Mouse (Mus musculus): ENCODE measurements around the gene Gad1. TPM values are rescaled to one million over a fixed set of nuclear protein-coding genes. Genes with fewer than 3 reads are reported as not detected.

Gene Gad1
- polyA plus RNA-seq, 1 experiment, result 7.2 TPM

- TF ChIP-seq POLR2A (IDR thresholded peaks at IDR 0.05; ENCODE audit: insufficient read depth, low read length), result no peak
- TF ChIP-seq EP300 (IDR thresholded peaks at IDR 0.05; ENCODE audit: insufficient read depth, low read depth, low read length), result no peak
- TF ChIP-seq CTCF (IDR thresholded peaks at IDR 0.05; ENCODE audit: low read depth, low read length), result no peak
- H3K4me3 ChIP-seq (ENCODE audit: low read depth, low read length), result no peak overlapping the region
- H3K27me3 ChIP-seq (ENCODE audit: control insufficient read depth, insufficient read depth, low read length, poor library complexity, severe bottlenecking), result no peaks in the 10 kb centered on the region
- H3K9me3 ChIP-seq (replicated peaks; ENCODE audit: control insufficient read depth, insufficient read depth, low read length, poor library complexity, severe bottlenecking), result 0 out of 2 replicates have a peak, but pooled peaks cover 2% of the 10 kb centered on the region
- no peaks in the 10 kb centered on the region for H3K36me3 ChIP-seq (ENCODE audit: control insufficient read depth, insufficient read depth, low read length, poor library complexity, severe bottlenecking)
- H3K27ac ChIP-seq (ENCODE audit: insufficient read depth, low read length), result no peak overlapping the region
- peaks cover 2% of the 10 kb centered on the region for H3K4me1 ChIP-seq (ENCODE audit: control insufficient read depth, insufficient read depth, low read length)
- no peak overlapping the region for H3K9ac ChIP-seq (ENCODE audit: low read depth, poor library complexity, severe bottlenecking)
Observed at GRCm38 (mm10) chr2:70625761-70626160, 72.9 kb downstream of the Gad1 start.

GRCm38 (mm10) chr2:70628397-70628796, 75.5 kb downstream of the Gad1 start:
- H3K9ac ChIP-seq (ENCODE audit: low read depth, poor library complexity, severe bottlenecking), result no peak overlapping the region
- H3K27me3 ChIP-seq (ENCODE audit: control insufficient read depth, insufficient read depth, low read length, poor library complexity, severe bottlenecking), result no peaks in the 10 kb centered on the region
- 0 out of 2 replicates have a peak, but pooled peaks cover 2% of the 10 kb centered on the region for H3K9me3 ChIP-seq (replicated peaks; ENCODE audit: control insufficient read depth, insufficient read depth, low read length, poor library complexity, severe bottlenecking)
- H3K4me1 ChIP-seq (ENCODE audit: control insufficient read depth, insufficient read depth, low read length), result peaks cover 5% of the 10 kb centered on the region
- H3K4me3 ChIP-seq (ENCODE audit: low read depth, low read length), result no peak overlapping the region
- no peak overlapping the region for H3K27ac ChIP-seq (ENCODE audit: insufficient read depth, low read length)
- H3K36me3 ChIP-seq (ENCODE audit: control insufficient read depth, insufficient read depth, low read length, poor library complexity, severe bottlenecking), result no peaks in the 10 kb centered on the region
- TF ChIP-seq CTCF (IDR thresholded peaks at IDR 0.05; ENCODE audit: low read depth, low read length) (no peak), POLR2A (IDR thresholded peaks at IDR 0.05; ENCODE audit: insufficient read depth, low read length) (no peak), EP300 (IDR thresholded peaks at IDR 0.05; ENCODE audit: insufficient read depth, low read depth, low read length) (no peak)

- peak overlapping the region; percentile 51 for H3K4me3 ChIP-seq (ENCODE audit: low read depth, low read length)
- H3K36me3 ChIP-seq (ENCODE audit: control insufficient read depth, insufficient read depth, low read length, poor library complexity, severe bottlenecking), result no peaks in the 10 kb centered on the region
- H3K4me1 ChIP-seq (ENCODE audit: control insufficient read depth, insufficient read depth, low read length), result peaks cover 5% of the 10 kb centered on the region
- H3K9me3 ChIP-seq (replicated peaks; ENCODE audit: control insufficient read depth, insufficient read depth, low read length, poor library complexity, severe bottlenecking), result 0 out of 2 replicates have a peak, but pooled peaks cover 2% of the 10 kb centered on the region
- H3K27me3 ChIP-seq (ENCODE audit: control insufficient read depth, insufficient read depth, low read length, poor library complexity, severe bottlenecking), result no peaks in the 10 kb centered on the region
- no peak overlapping the region for H3K27ac ChIP-seq (ENCODE audit: insufficient read depth, low read length)
- TF ChIP-seq POLR2A (IDR thresholded peaks at IDR 0.05; ENCODE audit: insufficient read depth, low read length) (no peak), CTCF (IDR thresholded peaks at IDR 0.05; ENCODE audit: low read depth, low read length) (no peak), EP300 (IDR thresholded peaks at IDR 0.05; ENCODE audit: insufficient read depth, low read depth, low read length) (no peak)
- 0 out of 2 replicates have a peak overlapping the region, but pooled peaks have one; percentile 32 for H3K9ac ChIP-seq (ENCODE audit: low read depth, poor library complexity, severe bottlenecking)
Observed at GRCm38 (mm10) chr2:70629339-70629761, 76.5 kb downstream of the Gad1 start.

- Histone ChIP-seq H3K27me3 (ENCODE audit: control insufficient read depth, insufficient read depth, low read length, poor library complexity, severe bottlenecking) (no peaks in the 10 kb centered on the region), H3K4me1 (ENCODE audit: control insufficient read depth, insufficient read depth, low read length) (peaks cover 5% of the 10 kb centered on the region), H3K36me3 (ENCODE audit: control insufficient read depth, insufficient read depth, low read length, poor library complexity, severe bottlenecking) (no peaks in the 10 kb centered on the region), H3K27ac (ENCODE audit: insufficient read depth, low read length) (no peak overlapping the region), H3K9ac (ENCODE audit: low read depth, poor library complexity, severe bottlenecking) (no peak overlapping the region), H3K4me3 (ENCODE audit: low read depth, low read length) (no peak overlapping the region), H3K9me3 (replicated peaks; ENCODE audit: control insufficient read depth, insufficient read depth, low read length, poor library complexity, severe bottlenecking) (0 out of 2 replicates have a peak, but pooled peaks cover 2% of the 10 kb centered on the region)
- TF ChIP-seq EP300 (IDR thresholded peaks at IDR 0.05; ENCODE audit: insufficient read depth, low read depth, low read length) (no peak), POLR2A (IDR thresholded peaks at IDR 0.05; ENCODE audit: insufficient read depth, low read length) (no peak), CTCF (IDR thresholded peaks at IDR 0.05; ENCODE audit: low read depth, low read length) (no peak)
Observed at GRCm38 (mm10) chr2:70629921-70630320, 77.0 kb downstream of the Gad1 start.

GRCm38 (mm10) chr2:70631321-70631720, 78.4 kb downstream of the Gad1 start:
- Histone ChIP-seq H3K9ac (ENCODE audit: low read depth, poor library complexity, severe bottlenecking) (no peak overlapping the region), H3K4me3 (ENCODE audit: low read depth, low read length) (no peak overlapping the region), H3K9me3 (replicated peaks; ENCODE audit: control insufficient read depth, insufficient read depth, low read length, poor library complexity, severe bottlenecking) (0 out of 2 replicates have a peak, but pooled peaks cover 2% of the 10 kb centered on the region), H3K27me3 (ENCODE audit: control insufficient read depth, insufficient read depth, low read length, poor library complexity, severe bottlenecking) (no peaks in the 10 kb centered on the region), H3K4me1 (ENCODE audit: control insufficient read depth, insufficient read depth, low read length) (peaks cover 5% of the 10 kb centered on the region), H3K27ac (ENCODE audit: insufficient read depth, low read length) (no peak overlapping the region), H3K36me3 (ENCODE audit: control insufficient read depth, insufficient read depth, low read length, poor library complexity, severe bottlenecking) (no peaks in the 10 kb centered on the region)
- TF ChIP-seq EP300 (IDR thresholded peaks at IDR 0.05; ENCODE audit: insufficient read depth, low read depth, low read length) (no peak), CTCF (IDR thresholded peaks at IDR 0.05; ENCODE audit: low read depth, low read length) (no peak), POLR2A (IDR thresholded peaks at IDR 0.05; ENCODE audit: insufficient read depth, low read length) (no peak)

- Histone ChIP-seq H3K9ac (ENCODE audit: low read depth, poor library complexity, severe bottlenecking) (no peak overlapping the region), H3K4me3 (ENCODE audit: low read depth, low read length) (no peak overlapping the region), H3K9me3 (replicated peaks; ENCODE audit: control insufficient read depth, insufficient read depth, low read length, poor library complexity, severe bottlenecking) (0 out of 2 replicates have a peak, but pooled peaks cover 2% of the 10 kb centered on the region), H3K4me1 (ENCODE audit: control insufficient read depth, insufficient read depth, low read length) (peaks cover 5% of the 10 kb centered on the region), H3K27ac (ENCODE audit: insufficient read depth, low read length) (no peak overlapping the region), H3K36me3 (ENCODE audit: control insufficient read depth, insufficient read depth, low read length, poor library complexity, severe bottlenecking) (no peaks in the 10 kb centered on the region), H3K27me3 (ENCODE audit: control insufficient read depth, insufficient read depth, low read length, poor library complexity, severe bottlenecking) (no peaks in the 10 kb centered on the region)
- TF ChIP-seq EP300 (IDR thresholded peaks at IDR 0.05; ENCODE audit: insufficient read depth, low read depth, low read length), result no peak
- TF ChIP-seq POLR2A (IDR thresholded peaks at IDR 0.05; ENCODE audit: insufficient read depth, low read length), result no peak
- TF ChIP-seq CTCF (IDR thresholded peaks at IDR 0.05; ENCODE audit: low read depth, low read length), result no peak
Observed at GRCm38 (mm10) chr2:70632412-70632811, 79.5 kb downstream of the Gad1 start.
